Mouse (Mus musculus) adrenal gland, postnatal 14 days (tissue): ENCODE results near the gene Trap1a. TPM values are rescaled to one million over a fixed set of nuclear protein-coding genes. Genes with fewer than 3 reads are reported as not detected.
A peak's percentile ranks its signal among the peaks of the same experiment; 100 is the strongest.
"Not testable (repeated sequence)": the region's sequence is repeated elsewhere in the genome, so short reads cannot be mapped to it uniquely, and the experiment has no call there.

ENCODE experiments used
- DNase-seq: peaks from one replicate; pipeline ENCODE4 v3.0.0; 2021; ENCODE audit warnings: mixed read lengths
- long read RNA-seq, 2 experiments: library from polyadenylated mRNA; stranded (forward); transcript quantifications; one replicate each; pipeline ENCODE4 v2.0.0; 2021
- total RNA-seq: library from RNA; stranded (reverse); gene quantifications from 2 replicates; pipeline ENCODE4 v1.2.3, GENCODE M21; 2021

Gene Trap1a
- total RNA-seq, result not detected in 2 replicates
- long read RNA-seq, experiment 1, result 0 reads
- long read RNA-seq, experiment 2, result 0 reads

- DNase-seq, result no peak
Measured at GRCm38 (mm10) chrX:139333263-139333994, at the start of gene Trap1a. Gene Trap1a, plus strand, starts transcription at chrX:139333683.

GRCm38 (mm10) chrX:139293114-139293513 is 40.4 kb upstream of the Trap1a start:
- no peak for DNase-seq

GRCm38 (mm10) chrX:139295325-139295724 is 38.2 kb upstream of the Trap1a start:
- DNase-seq, result no peak

- DNase-seq, result not testable (repeated sequence)
Measured at GRCm38 (mm10) chrX:139317356-139317755, 16.1 kb upstream of the Trap1a start.

- no peak for DNase-seq
Measured at GRCm38 (mm10) chrX:139332583-139332982, 900 bp upstream of the Trap1a start.

GRCm38 (mm10) chrX:139334504-139335418 is 1.3 kb downstream of the Trap1a start:
- DNase-seq, result no peak

GRCm38 (mm10) chrX:139335419-139336074 is 2.1 kb downstream of the Trap1a start:
- no peak for DNase-seq

- DNase-seq, result no peak
Measured at GRCm38 (mm10) chrX:139339553-139339952, 6.1 kb downstream of the Trap1a start.

- DNase-seq, result no peak
Measured at GRCm38 (mm10) chrX:139341185-139341584, 7.7 kb downstream of the Trap1a start.

GRCm38 (mm10) chrX:139352192-139352772 is 18.8 kb downstream of the Trap1a start:
- no peak for DNase-seq

- no peak for DNase-seq
Measured at GRCm38 (mm10) chrX:139357639-139358260, 24.3 kb downstream of the Trap1a start.

GRCm38 (mm10) chrX:139358361-139358760 is 24.9 kb downstream of the Trap1a start:
- DNase-seq, result no peak

- DNase-seq, result no peak
Measured at GRCm38 (mm10) chrX:139366837-139367528, 33.5 kb downstream of the Trap1a start.

GRCm38 (mm10) chrX:139367529-139367908 is 34.0 kb downstream of the Trap1a start:
- no peak for DNase-seq

GRCm38 (mm10) chrX:139369122-139369521 is 35.6 kb downstream of the Trap1a start:
- DNase-seq, result peak; percentile 7

- no peak for DNase-seq
Measured at GRCm38 (mm10) chrX:139372665-139373064, 39.2 kb downstream of the Trap1a start.

Other genes starting within 250 kb of the Trap1a start
- gene Serpina7, start 248.4 kb upstream of the Trap1a start, total RNA-seq, result 0.96 TPM in 1 of 2 replicates, not detected in the other
- gene 4930513O06Rik, start 247.4 kb upstream of the Trap1a start, total RNA-seq, result not detected in 2 replicates
- not detected in 2 replicates for gene 4933428M09Rik, start 154.5 kb upstream of the Trap1a start, total RNA-seq
- 4.9 and 5.0 TPM in 2 replicates for gene Mum1l1, start 123.6 kb upstream of the Trap1a start, total RNA-seq
- gene D330045A20Rik, start 146.7 kb downstream of the Trap1a start, total RNA-seq, result 0.49 and 0.78 TPM in 2 replicates
- gene Rnf128, start 229.6 kb downstream of the Trap1a start, total RNA-seq, result 20.1 and 31.2 TPM in 2 replicates